Mouse (Mus musculus): ENCODE measurements around the gene Gm20403. TPM values are rescaled to one million over a fixed set of nuclear protein-coding genes. Genes with fewer than 3 reads are reported as not detected.

Gm20403 gene
- polyA plus RNA-seq (2011; ENCODE audit: insufficient read depth, insufficient read length, low read depth, missing spikeins): not detected in 2 replicates

DNA sequence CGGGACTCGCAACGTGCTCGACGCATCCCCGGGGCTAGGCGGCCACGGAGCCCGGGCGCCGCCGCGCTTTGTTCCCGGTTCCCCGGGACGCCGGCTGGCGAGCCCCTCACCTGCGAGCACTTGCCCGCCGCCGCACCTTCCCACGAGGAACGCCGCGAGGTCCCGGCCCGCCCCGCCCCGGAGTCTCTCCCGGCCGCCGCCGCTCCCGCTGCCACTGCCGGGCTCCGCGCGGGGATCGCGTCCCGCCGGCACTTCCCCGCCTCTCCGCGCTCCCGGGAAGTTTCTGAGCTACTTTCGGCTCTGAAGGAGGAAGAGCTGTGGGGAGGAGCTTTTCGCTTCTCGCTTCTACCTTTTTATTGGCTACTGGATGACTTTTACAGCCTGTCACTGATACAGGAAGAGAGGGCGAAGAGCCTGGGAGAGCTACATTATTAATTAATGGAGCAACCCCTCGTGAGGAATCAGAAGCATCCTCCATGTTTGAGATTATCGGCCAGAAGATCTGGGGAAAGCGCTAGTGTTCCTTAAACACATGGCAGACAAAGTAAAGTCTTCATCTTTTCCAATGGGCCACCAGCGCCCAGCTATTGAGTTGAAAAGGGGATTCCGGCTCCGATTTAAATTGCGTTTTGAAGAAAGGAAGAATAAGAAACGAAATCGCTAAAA, at the start of gene Gm20403:
Gm20403 (minus strand) TSS at position 478 of the 666 bp plus-strand sequence.
- Histone ChIP-seq H3K9me3 (replicated peaks; ENCODE audit: control insufficient read depth, insufficient read depth, low read length, poor library complexity, severe bottlenecking) (no peaks in the 10 kb centered on the region; the same call in 1 of the 2 replicates), H3K27me3 (ENCODE audit: control insufficient read depth, insufficient read depth, low read length, poor library complexity, severe bottlenecking) (no peaks in the 10 kb centered on the region), H3K9ac (ENCODE audit: low read depth, poor library complexity, severe bottlenecking) (peak within 1 kb of the TSS; percentile 93), H3K27ac (ENCODE audit: insufficient read depth, low read length) (peak within 1 kb of the TSS; percentile 76; the same call in 1 of the 2 replicates), H3K36me3 (ENCODE audit: control insufficient read depth, insufficient read depth, low read length, poor library complexity, severe bottlenecking) (no peaks in the 10 kb centered on the region), H3K4me1 (ENCODE audit: control insufficient read depth, insufficient read depth, low read length) (peaks cover 3% of the 10 kb centered on the region), H3K4me3 (ENCODE audit: low read depth, low read length) (peak within 1 kb of the TSS; percentile 78)
- TF ChIP-seq POLR2A (IDR thresholded peaks at IDR 0.05; ENCODE audit: insufficient read depth, low read length): peak; percentile 33
- no peak for TF ChIP-seq CTCF (IDR thresholded peaks at IDR 0.05; ENCODE audit: low read depth, low read length)
- TF ChIP-seq EP300 (IDR thresholded peaks at IDR 0.05; ENCODE audit: insufficient read depth, low read depth, low read length): no peak

DNA sequence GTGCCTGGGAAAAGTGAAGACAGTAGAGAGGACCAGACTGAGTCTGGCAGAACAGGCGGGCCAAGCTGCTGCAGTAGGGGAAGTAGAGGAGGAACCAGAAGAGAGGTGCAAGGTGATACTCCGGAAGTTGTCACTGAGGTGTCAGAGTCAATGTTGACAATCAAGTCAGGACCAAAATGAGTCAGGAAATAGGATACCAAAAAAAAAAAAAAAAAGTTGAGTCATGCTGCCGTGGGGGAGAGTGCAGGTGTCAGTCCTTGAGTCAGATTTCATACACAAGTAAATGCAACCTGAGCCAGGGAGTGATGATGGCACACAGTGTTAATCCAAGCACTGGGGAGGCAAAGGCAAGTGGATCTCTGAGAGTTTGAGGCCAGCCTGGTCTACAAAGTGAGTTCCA, 40.8 kb upstream of the Gm20403 start:
- no peak for TF ChIP-seq POLR2A (IDR thresholded peaks at IDR 0.05; ENCODE audit: insufficient read depth, low read length)
- TF ChIP-seq EP300 (IDR thresholded peaks at IDR 0.05; ENCODE audit: insufficient read depth, low read depth, low read length): no peak
- TF ChIP-seq CTCF (IDR thresholded peaks at IDR 0.05; ENCODE audit: low read depth, low read length): no peak
- H3K4me3 ChIP-seq (ENCODE audit: low read depth, low read length): no peak overlapping the region
- H3K9me3 ChIP-seq (replicated peaks; ENCODE audit: control insufficient read depth, insufficient read depth, low read length, poor library complexity, severe bottlenecking): no peaks in the 10 kb centered on the region; the same call in 1 of the 2 replicates
- H3K27me3 ChIP-seq (ENCODE audit: control insufficient read depth, insufficient read depth, low read length, poor library complexity, severe bottlenecking): no peaks in the 10 kb centered on the region
- H3K4me1 ChIP-seq (ENCODE audit: control insufficient read depth, insufficient read depth, low read length): no peaks in the 10 kb centered on the region
- H3K36me3 ChIP-seq (ENCODE audit: control insufficient read depth, insufficient read depth, low read length, poor library complexity, severe bottlenecking): no peaks in the 10 kb centered on the region
- no peak overlapping the region for H3K27ac ChIP-seq (ENCODE audit: insufficient read depth, low read length)
- no peak overlapping the region for H3K9ac ChIP-seq (ENCODE audit: low read depth, poor library complexity, severe bottlenecking)

DNA sequence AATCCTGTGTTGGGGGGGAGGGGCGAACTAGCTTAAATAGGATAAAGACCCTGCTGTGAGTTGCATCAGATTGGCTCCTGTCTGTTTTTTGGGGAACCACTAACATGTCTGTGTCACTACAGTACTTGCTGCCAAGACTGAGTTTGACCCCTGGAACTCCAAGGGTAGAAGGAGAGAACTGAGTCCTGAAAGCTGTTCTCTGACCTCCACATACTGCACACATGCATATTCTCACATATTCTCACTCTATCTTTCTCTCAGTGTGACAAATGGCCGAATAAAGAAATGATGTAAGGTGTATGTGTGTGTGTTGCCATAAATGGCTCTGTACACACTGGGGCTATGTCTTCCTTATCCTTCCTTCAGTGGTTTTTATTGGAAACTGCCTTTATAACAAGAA, 37.0 kb upstream of the Gm20403 start:
- Histone ChIP-seq H3K27ac (ENCODE audit: insufficient read depth, low read length) (no peak overlapping the region), H3K36me3 (ENCODE audit: control insufficient read depth, insufficient read depth, low read length, poor library complexity, severe bottlenecking) (no peaks in the 10 kb centered on the region), H3K9me3 (replicated peaks; ENCODE audit: control insufficient read depth, insufficient read depth, low read length, poor library complexity, severe bottlenecking) (no peaks in the 10 kb centered on the region; the same call in 1 of the 2 replicates), H3K9ac (ENCODE audit: low read depth, poor library complexity, severe bottlenecking) (no peak overlapping the region), H3K4me1 (ENCODE audit: control insufficient read depth, insufficient read depth, low read length) (no peaks in the 10 kb centered on the region), H3K27me3 (ENCODE audit: control insufficient read depth, insufficient read depth, low read length, poor library complexity, severe bottlenecking) (no peaks in the 10 kb centered on the region), H3K4me3 (ENCODE audit: low read depth, low read length) (no peak overlapping the region)
- TF ChIP-seq EP300 (IDR thresholded peaks at IDR 0.05; ENCODE audit: insufficient read depth, low read depth, low read length) (no peak), POLR2A (IDR thresholded peaks at IDR 0.05; ENCODE audit: insufficient read depth, low read length) (no peak), CTCF (IDR thresholded peaks at IDR 0.05; ENCODE audit: low read depth, low read length) (no peak)

DNA sequence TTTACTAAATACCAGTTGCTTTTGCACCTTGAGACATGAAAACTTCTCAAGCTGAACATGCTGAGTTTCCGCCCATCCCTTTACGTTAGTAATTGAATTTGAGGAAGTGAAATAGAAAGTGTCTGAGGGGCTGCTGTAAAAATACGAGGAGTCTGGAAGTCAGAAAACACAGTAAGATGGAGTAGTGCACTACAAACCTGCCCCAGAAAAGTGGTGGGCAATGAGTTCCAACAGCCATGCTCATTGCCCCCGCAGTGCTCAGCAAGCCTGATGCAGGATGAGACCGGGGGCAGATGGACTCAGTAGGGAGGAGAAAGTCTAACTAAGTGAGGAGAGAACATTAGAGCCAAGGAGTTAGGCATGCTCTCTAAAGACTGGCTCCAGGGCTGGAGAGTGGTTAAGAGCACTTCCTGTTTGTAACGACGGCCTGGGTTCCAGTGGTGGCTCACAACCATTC, 33.1 kb upstream of the Gm20403 start:
- TF ChIP-seq POLR2A (IDR thresholded peaks at IDR 0.05; ENCODE audit: insufficient read depth, low read length): no peak
- TF ChIP-seq EP300 (IDR thresholded peaks at IDR 0.05; ENCODE audit: insufficient read depth, low read depth, low read length): no peak
- no peak for TF ChIP-seq CTCF (IDR thresholded peaks at IDR 0.05; ENCODE audit: low read depth, low read length)
- Histone ChIP-seq H3K9ac (ENCODE audit: low read depth, poor library complexity, severe bottlenecking) (no peak overlapping the region), H3K4me1 (ENCODE audit: control insufficient read depth, insufficient read depth, low read length) (no peaks in the 10 kb centered on the region), H3K36me3 (ENCODE audit: control insufficient read depth, insufficient read depth, low read length, poor library complexity, severe bottlenecking) (no peaks in the 10 kb centered on the region), H3K9me3 (replicated peaks; ENCODE audit: control insufficient read depth, insufficient read depth, low read length, poor library complexity, severe bottlenecking) (no peaks in the 10 kb centered on the region; the same call in 1 of the 2 replicates), H3K27ac (ENCODE audit: insufficient read depth, low read length) (no peak overlapping the region), H3K4me3 (ENCODE audit: low read depth, low read length) (no peak overlapping the region), H3K27me3 (ENCODE audit: control insufficient read depth, insufficient read depth, low read length, poor library complexity, severe bottlenecking) (no peaks in the 10 kb centered on the region)

DNA sequence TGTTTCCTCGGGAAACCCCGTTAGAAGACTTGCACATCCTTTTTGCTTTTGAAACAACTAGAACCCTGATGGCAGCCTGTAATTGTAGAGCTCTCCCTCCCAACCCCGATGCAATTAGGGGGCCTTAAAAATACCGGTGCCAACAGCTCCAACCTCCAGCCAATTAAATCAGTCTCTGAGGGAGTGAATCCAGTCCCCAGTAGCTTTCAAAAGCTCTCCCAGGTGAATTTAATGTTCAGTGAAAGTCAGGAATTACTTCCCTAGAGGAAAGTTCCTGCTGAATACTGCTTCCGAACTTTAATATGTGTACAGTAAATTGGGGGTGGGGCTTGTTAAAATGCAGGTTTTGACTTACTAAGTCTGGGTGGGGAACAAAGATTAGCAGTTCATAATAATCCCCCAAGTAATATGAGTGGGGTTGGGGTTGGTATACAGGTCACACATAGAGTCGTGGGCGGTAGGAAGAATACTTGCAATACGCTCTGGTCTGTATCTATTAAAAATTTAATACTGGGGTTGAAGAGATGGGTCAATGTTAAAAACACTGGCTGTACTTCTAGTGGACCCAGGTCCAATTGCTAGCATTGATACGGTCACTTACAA, 30.9 kb upstream of the Gm20403 start:
- Histone ChIP-seq H3K27me3 (ENCODE audit: control insufficient read depth, insufficient read depth, low read length, poor library complexity, severe bottlenecking) (no peaks in the 10 kb centered on the region), H3K9me3 (replicated peaks; ENCODE audit: control insufficient read depth, insufficient read depth, low read length, poor library complexity, severe bottlenecking) (no peaks in the 10 kb centered on the region), H3K4me3 (ENCODE audit: low read depth, low read length) (no peak overlapping the region), H3K4me1 (ENCODE audit: control insufficient read depth, insufficient read depth, low read length) (no peaks in the 10 kb centered on the region), H3K36me3 (ENCODE audit: control insufficient read depth, insufficient read depth, low read length, poor library complexity, severe bottlenecking) (no peaks in the 10 kb centered on the region), H3K27ac (ENCODE audit: insufficient read depth, low read length) (no peak overlapping the region), H3K9ac (ENCODE audit: low read depth, poor library complexity, severe bottlenecking) (no peak overlapping the region)
- TF ChIP-seq EP300 (IDR thresholded peaks at IDR 0.05; ENCODE audit: insufficient read depth, low read depth, low read length) (no peak), CTCF (IDR thresholded peaks at IDR 0.05; ENCODE audit: low read depth, low read length) (no peak), POLR2A (IDR thresholded peaks at IDR 0.05; ENCODE audit: insufficient read depth, low read length) (no peak)

Measured in ES-Bruce4 (cell line).